Mouse (Mus musculus) heart, embryonic 15.5 days (tissue): ENCODE data around the gene Cdiptos. TPM values are rescaled to one million over a fixed set of nuclear protein-coding genes. Genes with fewer than 3 reads are reported as not detected.

ENCODE experiments used
- polyA plus RNA-seq: library from polyadenylated mRNA; unstranded; fragments of >200 nt; fragmentation: Nextera tagmentation; extraction: Ambion mirVana; gene quantifications from 2 replicates; pipeline ENCODE4 v1.2.1, GENCODE M21; 2015

Cdiptos gene
- polyA plus RNA-seq, 1 experiment from 2014 or later, result 1.6 TPM

Other genes starting within 250 kb of the Cdiptos start
- 51.0 and 66.8 TPM in 2 replicates for gene Mapk3, start 216.5 kb downstream of the Cdiptos start, polyA plus RNA-seq
- 1.2 and 1.3 TPM in 2 replicates for gene Gdpd3, start 209.8 kb downstream of the Cdiptos start, polyA plus RNA-seq
- gene Ypel3, start 199.1 kb downstream of the Cdiptos start, polyA plus RNA-seq, result 78.1 and 90.5 TPM in 2 replicates
- 0.34 and 0.41 TPM in 2 replicates for gene Tbx6, start 194.6 kb downstream of the Cdiptos start, polyA plus RNA-seq
- 120 and 149 TPM in 2 replicates for gene Ppp4c, start 183.6 kb downstream of the Cdiptos start, polyA plus RNA-seq
- gene Fam57b, start 178.4 kb downstream of the Cdiptos start, polyA plus RNA-seq, result 0.69 and 1.3 TPM in 2 replicates
- gene 4930451I11Rik, start 144.5 kb downstream of the Cdiptos start, polyA plus RNA-seq, result not detected in 2 replicates
- 0.53 TPM in 1 of 2 replicates, not detected in the other for gene Doc2a, start 128.7 kb downstream of the Cdiptos start, polyA plus RNA-seq
- gene Hirip3, start 114.1 kb downstream of the Cdiptos start, polyA plus RNA-seq, result 14.3 and 24.2 TPM in 2 replicates
- gene Ino80e, start 113.7 kb downstream of the Cdiptos start, polyA plus RNA-seq, result 50.4 and 56.9 TPM in 2 replicates
- 29.0 and 36.4 TPM in 2 replicates for gene Taok2, start 91.4 kb downstream of the Cdiptos start, polyA plus RNA-seq
- 19.2 and 23.0 TPM in 2 replicates for gene Tmem219, start 53.2 kb downstream of the Cdiptos start, polyA plus RNA-seq
- 12.3 and 14.8 TPM in 2 replicates for gene Kctd13, start 47.2 kb downstream of the Cdiptos start, polyA plus RNA-seq
- 0.08 and 0.20 TPM in 2 replicates for gene Asphd1, start 26.5 kb downstream of the Cdiptos start, polyA plus RNA-seq
- gene Sez6l2, start 25.5 kb downstream of the Cdiptos start, polyA plus RNA-seq, result 0.65 and 0.83 TPM in 2 replicates
- 67.4 and 86.6 TPM in 2 replicates for gene Cdipt, start 184 bp downstream of the Cdiptos start, polyA plus RNA-seq
- 14.5 and 18.1 TPM in 2 replicates for gene Mvp, start 38.5 kb upstream of the Cdiptos start, polyA plus RNA-seq
- gene Pagr1b, start 40.4 kb upstream of the Cdiptos start, polyA plus RNA-seq, result 0.74 TPM in 1 of 2 replicates, not detected in the other
- 59.7 and 73.1 TPM in 2 replicates for gene Pagr1a, start 41.3 kb upstream of the Cdiptos start, polyA plus RNA-seq
- 15.7 and 16.6 TPM in 2 replicates for gene Gm42742, start 45.0 kb upstream of the Cdiptos start, polyA plus RNA-seq
- 1.9 and 4.1 TPM in 2 replicates for gene Prrt2, start 45.1 kb upstream of the Cdiptos start, polyA plus RNA-seq
- 35.6 and 53.7 TPM in 2 replicates for gene Maz, start 50.9 kb upstream of the Cdiptos start, polyA plus RNA-seq
- 67.5 and 81.9 TPM in 2 replicates for gene Kif22, start 66.4 kb upstream of the Cdiptos start, polyA plus RNA-seq
- gene Zg16, start 111.2 kb upstream of the Cdiptos start, polyA plus RNA-seq, result not detected in 2 replicates
- 1.6 and 6.7 TPM in 2 replicates for gene AI467606, start 115.3 kb upstream of the Cdiptos start, polyA plus RNA-seq
- gene Qprt, start 146.1 kb upstream of the Cdiptos start, polyA plus RNA-seq, result 1.8 and 2.6 TPM in 2 replicates
- 0.23 and 1.5 TPM in 2 replicates for gene Spn, start 161.7 kb upstream of the Cdiptos start, polyA plus RNA-seq
- gene Cd2bp2, start 220.0 kb upstream of the Cdiptos start, polyA plus RNA-seq, result 35.4 and 42.5 TPM in 2 replicates
- gene Tbc1d10b, start 232.4 kb upstream of the Cdiptos start, polyA plus RNA-seq, result 17.0 and 21.3 TPM in 2 replicates
- 11.6 and 15.4 TPM in 2 replicates for gene Mylpf, start 232.8 kb upstream of the Cdiptos start, polyA plus RNA-seq